Mouse (Mus musculus): ENCODE measurements around the gene Tmem97. TPM values are rescaled to one million over a fixed set of nuclear protein-coding genes. Genes with fewer than 3 reads are reported as not detected.
"Not testable (repeated sequence)": the region's sequence is repeated elsewhere in the genome, so short reads cannot be mapped to it uniquely, and the experiment has no call there.

Tmem97 gene
- polyA plus RNA-seq, 1 experiment = 28.5 TPM

GRCm38 (mm10) chr11:78574975-78575374 is 24.4 kb upstream of the Tmem97 start:
- no peak overlapping the region for H3K27ac ChIP-seq (ENCODE audit: insufficient read depth, low read depth, low read length)
- no peak overlapping the region for H3K4me3 ChIP-seq (ENCODE audit: insufficient read depth, low read length)
- TF ChIP-seq CTCF (IDR thresholded peaks at IDR 0.05; ENCODE audit: low read depth, low read length) (no peak), POLR2A (IDR thresholded peaks at IDR 0.05; ENCODE audit: borderline replicate concordance, low read depth, low read length) (no peak)
- H3K4me1 ChIP-seq (ENCODE audit: control insufficient read depth, insufficient read depth, low read length) = peaks cover 9% of the 10 kb centered on the region

DNA sequence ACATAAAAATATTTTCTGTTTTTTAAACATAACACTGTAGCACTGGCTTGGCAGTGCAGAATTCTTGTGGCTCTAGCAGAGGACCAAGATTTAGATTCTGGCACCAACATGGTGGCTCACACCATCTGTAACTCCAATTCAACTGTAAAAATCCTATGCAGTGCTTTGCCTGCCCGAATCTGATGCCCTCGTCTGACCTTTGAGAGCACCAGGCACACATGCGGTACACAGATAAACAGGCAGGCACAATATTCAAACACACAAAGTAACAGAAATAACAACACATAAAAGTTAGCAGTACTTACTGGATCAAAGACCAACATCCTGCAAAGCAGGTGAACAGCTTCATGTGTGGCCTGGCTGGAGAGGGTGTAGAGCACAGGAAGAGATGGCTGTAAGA is 24.0 kb upstream of the Tmem97 start:
- peaks cover 13% of the 10 kb centered on the region for H3K4me1 ChIP-seq (ENCODE audit: control insufficient read depth, insufficient read depth, low read length)
- H3K27ac ChIP-seq (ENCODE audit: insufficient read depth, low read depth, low read length) = no peak overlapping the region
- H3K4me3 ChIP-seq (ENCODE audit: insufficient read depth, low read length) = no peak overlapping the region
- TF ChIP-seq CTCF (IDR thresholded peaks at IDR 0.05; ENCODE audit: low read depth, low read length) (no peak), POLR2A (IDR thresholded peaks at IDR 0.05; ENCODE audit: borderline replicate concordance, low read depth, low read length) (no peak)

DNA sequence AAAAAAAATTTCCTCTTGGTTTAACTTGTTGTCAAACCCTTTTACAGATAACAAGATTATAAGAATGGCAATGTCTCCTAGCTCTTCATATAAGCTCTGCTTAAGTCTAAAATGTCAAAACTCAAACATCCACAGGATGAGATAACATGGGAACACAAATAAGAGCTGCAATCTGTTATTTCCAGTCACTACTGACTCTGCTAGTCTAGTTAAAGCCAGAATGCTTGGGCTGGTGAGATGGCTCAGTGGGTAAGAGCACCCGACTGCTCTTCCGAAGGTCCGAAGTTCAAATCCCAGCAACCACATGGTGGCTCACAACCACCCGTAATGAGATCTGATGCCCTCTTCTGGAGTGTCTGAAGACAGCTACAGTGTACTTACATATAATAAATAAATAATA is 23.5 kb upstream of the Tmem97 start:
- H3K4me3 ChIP-seq (ENCODE audit: insufficient read depth, low read length); H3K27ac ChIP-seq (ENCODE audit: insufficient read depth, low read depth, low read length): not testable (repeated sequence)
- peaks cover 16% of the 10 kb centered on the region for H3K4me1 ChIP-seq (ENCODE audit: control insufficient read depth, insufficient read depth, low read length)

DNA sequence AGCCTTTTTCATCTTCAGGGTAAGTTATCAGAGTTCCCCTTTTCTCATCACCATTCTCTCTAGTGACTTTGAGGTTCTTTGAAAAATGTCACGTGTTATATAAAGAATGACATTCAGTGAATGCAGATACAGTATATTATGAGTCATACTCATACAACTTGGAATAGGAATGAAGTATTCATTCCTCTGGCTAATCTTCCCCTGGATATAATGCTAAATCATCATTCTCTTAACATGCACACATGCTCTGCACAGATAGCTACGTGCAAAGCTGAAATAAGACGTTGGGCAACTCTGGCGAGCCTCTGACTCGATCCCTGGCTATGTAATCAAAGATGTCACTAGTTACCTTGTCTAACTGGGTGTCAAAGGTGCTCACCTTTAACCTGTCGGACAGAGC is 21.3 kb upstream of the Tmem97 start:
- no peak for TF ChIP-seq CTCF (IDR thresholded peaks at IDR 0.05; ENCODE audit: low read depth, low read length)
- no peak for TF ChIP-seq POLR2A (IDR thresholded peaks at IDR 0.05; ENCODE audit: borderline replicate concordance, low read depth, low read length)
- Histone ChIP-seq H3K4me3 (ENCODE audit: insufficient read depth, low read length) (no peak overlapping the region), H3K27ac (ENCODE audit: insufficient read depth, low read depth, low read length) (0 out of 2 replicates have a peak overlapping the region, but pooled peaks have one; percentile 28), H3K4me1 (ENCODE audit: control insufficient read depth, insufficient read depth, low read length) (peaks cover 20% of the 10 kb centered on the region)

DNA sequence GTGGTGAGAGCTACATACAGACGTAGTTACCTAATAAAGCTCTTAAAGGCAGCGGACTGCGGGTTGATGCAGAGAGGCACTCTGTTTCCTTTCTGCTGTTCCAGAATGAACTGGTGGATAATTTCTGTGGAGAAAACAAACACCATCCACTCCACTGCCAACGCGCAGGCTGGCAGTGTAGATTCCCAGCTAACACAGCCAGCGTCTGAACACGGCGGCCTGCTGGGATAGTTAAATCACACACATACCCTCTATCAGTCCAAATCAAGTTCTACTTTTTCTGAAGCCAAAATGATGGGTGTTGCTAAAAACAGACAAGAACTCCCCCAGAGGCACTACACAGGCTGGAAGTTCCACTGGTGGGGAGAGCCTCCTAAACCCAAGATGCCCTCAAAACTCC is 20.9 kb upstream of the Tmem97 start:
- Histone ChIP-seq H3K4me3 (ENCODE audit: insufficient read depth, low read length) (no peak overlapping the region), H3K27ac (ENCODE audit: insufficient read depth, low read depth, low read length) (no peak overlapping the region), H3K4me1 (ENCODE audit: control insufficient read depth, insufficient read depth, low read length) (peaks cover 24% of the 10 kb centered on the region)
- TF ChIP-seq POLR2A (IDR thresholded peaks at IDR 0.05; ENCODE audit: borderline replicate concordance, low read depth, low read length) (no peak), CTCF (IDR thresholded peaks at IDR 0.05; ENCODE audit: low read depth, low read length) (no peak)

DNA sequence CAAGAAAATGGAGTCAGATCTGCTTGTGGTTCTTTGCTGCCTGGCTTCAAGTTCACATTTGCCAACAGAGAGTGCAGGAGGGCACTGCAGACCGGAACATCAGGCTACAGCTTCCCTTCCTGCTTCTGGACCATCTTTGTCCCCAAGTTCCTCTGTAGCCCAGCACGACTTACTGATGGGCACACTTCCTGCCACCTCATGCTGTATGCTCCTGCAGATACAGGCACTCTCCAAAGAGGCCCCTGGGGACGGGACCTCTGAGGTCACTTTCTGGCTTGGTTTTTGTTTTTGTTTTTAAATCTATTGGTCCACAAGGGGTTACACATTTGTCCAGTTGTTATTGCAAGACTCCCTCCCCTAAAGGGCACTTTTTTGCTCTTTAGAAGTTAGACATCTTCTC is 19.2 kb upstream of the Tmem97 start:
- Histone ChIP-seq H3K4me1 (ENCODE audit: control insufficient read depth, insufficient read depth, low read length) (peaks cover 27% of the 10 kb centered on the region), H3K4me3 (ENCODE audit: insufficient read depth, low read length) (no peak overlapping the region), H3K27ac (ENCODE audit: insufficient read depth, low read depth, low read length) (no peak overlapping the region)
- TF ChIP-seq CTCF (IDR thresholded peaks at IDR 0.05; ENCODE audit: low read depth, low read length) (no peak), POLR2A (IDR thresholded peaks at IDR 0.05; ENCODE audit: borderline replicate concordance, low read depth, low read length) (no peak)

DNA sequence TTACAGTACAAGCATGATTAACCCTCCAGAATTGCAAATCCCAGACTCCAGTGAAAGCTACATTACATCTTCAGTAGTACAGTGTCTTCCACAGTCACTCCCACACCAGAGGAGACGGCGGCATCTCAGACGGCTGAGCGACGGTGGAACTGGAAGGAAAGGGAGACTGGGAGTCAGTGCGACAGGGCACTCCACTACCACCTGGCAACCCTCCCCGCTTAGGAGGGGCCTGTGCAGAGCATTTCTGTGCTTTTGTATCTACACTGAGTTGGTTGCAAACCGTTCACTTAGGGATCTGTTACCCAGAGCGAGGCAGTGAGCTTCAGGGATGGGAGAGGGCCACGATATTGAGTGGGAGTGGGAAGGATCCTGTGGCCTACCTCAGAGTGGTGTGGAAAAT is 18.2 kb upstream of the Tmem97 start:
- H3K4me3 ChIP-seq (ENCODE audit: insufficient read depth, low read length) = no peak overlapping the region
- H3K27ac ChIP-seq (ENCODE audit: insufficient read depth, low read depth, low read length) = no peak overlapping the region
- TF ChIP-seq POLR2A (IDR thresholded peaks at IDR 0.05; ENCODE audit: borderline replicate concordance, low read depth, low read length) (no peak), CTCF (IDR thresholded peaks at IDR 0.05; ENCODE audit: low read depth, low read length) (no peak)
- peaks cover 27% of the 10 kb centered on the region for H3K4me1 ChIP-seq (ENCODE audit: control insufficient read depth, insufficient read depth, low read length)

- TF ChIP-seq CTCF (IDR thresholded peaks at IDR 0.05; ENCODE audit: low read depth, low read length) = no peak
- TF ChIP-seq POLR2A (IDR thresholded peaks at IDR 0.05; ENCODE audit: borderline replicate concordance, low read depth, low read length) = no peak
- Histone ChIP-seq H3K4me1 (ENCODE audit: control insufficient read depth, insufficient read depth, low read length) (peaks cover 27% of the 10 kb centered on the region), H3K27ac (ENCODE audit: insufficient read depth, low read depth, low read length) (no peak overlapping the region), H3K4me3 (ENCODE audit: insufficient read depth, low read length) (no peak overlapping the region)
Measured at GRCm38 (mm10) chr11:78567614-78568013, 17.0 kb upstream of the Tmem97 start.

GRCm38 (mm10) chr11:78566775-78567174 is 16.2 kb upstream of the Tmem97 start:
- Histone ChIP-seq H3K27ac (ENCODE audit: insufficient read depth, low read depth, low read length) (peak overlapping the region; percentile 63), H3K4me3 (ENCODE audit: insufficient read depth, low read length) (no peak overlapping the region), H3K4me1 (ENCODE audit: control insufficient read depth, insufficient read depth, low read length) (peaks cover 22% of the 10 kb centered on the region)
- TF ChIP-seq CTCF (IDR thresholded peaks at IDR 0.05; ENCODE audit: low read depth, low read length) (no peak), POLR2A (IDR thresholded peaks at IDR 0.05; ENCODE audit: borderline replicate concordance, low read depth, low read length) (no peak)

DNA sequence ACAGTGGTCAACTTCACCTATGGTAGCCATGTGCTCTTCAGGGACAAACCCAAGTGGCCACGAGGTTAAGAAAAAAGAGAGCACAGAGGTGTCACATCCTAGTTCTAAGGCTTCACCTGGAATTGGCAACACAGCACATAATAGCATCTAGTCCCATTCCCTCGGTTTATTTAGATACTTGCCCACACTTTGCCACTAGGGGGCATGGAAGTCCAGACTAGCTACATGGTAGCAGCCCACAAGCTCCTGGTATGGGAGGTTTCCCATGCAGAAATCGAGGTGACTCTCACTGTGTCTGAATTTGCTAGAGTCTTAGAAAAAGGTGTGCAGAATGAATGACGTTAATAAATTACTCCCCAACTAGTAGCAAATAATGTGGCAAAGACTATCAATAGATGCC is 9.9 kb upstream of the Tmem97 start:
- H3K4me1 ChIP-seq (ENCODE audit: control insufficient read depth, insufficient read depth, low read length) = peaks cover 15% of the 10 kb centered on the region
- H3K4me3 ChIP-seq (ENCODE audit: insufficient read depth, low read length) = no peak overlapping the region
- TF ChIP-seq POLR2A (IDR thresholded peaks at IDR 0.05; ENCODE audit: borderline replicate concordance, low read depth, low read length) = no peak
- TF ChIP-seq CTCF (IDR thresholded peaks at IDR 0.05; ENCODE audit: low read depth, low read length) = peak; percentile 46; the same call in 1 of the 2 replicates
- H3K27ac ChIP-seq (ENCODE audit: insufficient read depth, low read depth, low read length) = no peak overlapping the region

- H3K4me1 ChIP-seq (ENCODE audit: control insufficient read depth, insufficient read depth, low read length) = peaks cover 15% of the 10 kb centered on the region
Measured at GRCm38 (mm10) chr11:78557241-78557640, 6.7 kb upstream of the Tmem97 start.

More at GRCm38 (mm10) chr11:78557241-78557640, 6.7 kb upstream of the Tmem97 start:
- H3K4me3 ChIP-seq (ENCODE audit: insufficient read depth, low read length) = no peak overlapping the region
- no peak for TF ChIP-seq POLR2A (IDR thresholded peaks at IDR 0.05; ENCODE audit: borderline replicate concordance, low read depth, low read length)
- no peak for TF ChIP-seq CTCF (IDR thresholded peaks at IDR 0.05; ENCODE audit: low read depth, low read length)
- H3K27ac ChIP-seq (ENCODE audit: insufficient read depth, low read depth, low read length) = no peak overlapping the region

All from bone marrow macrophage, adult 2 months (primary cell).